Mouse (Mus musculus): ENCODE measurements around the gene Gm3415. TPM values are rescaled to one million over a fixed set of nuclear protein-coding genes. Genes with fewer than 3 reads are reported as not detected.
"Not testable (repeated sequence)": the region's sequence is repeated elsewhere in the genome, so short reads cannot be mapped to it uniquely, and the experiment has no call there.

Gm3415 gene
- total RNA-seq (2022), result not detected

- not testable (repeated sequence) for DNase-seq (ENCODE audit: low spot score)
These were observed at the start of gene Gm3415 for GRCm38 (mm10) chr5:146555836-146556235. Gene Gm3415 (plus strand): TSS chr5:146556136.

- DNase-seq (ENCODE audit: low spot score), result not testable (repeated sequence)
These were observed 42.1 kb upstream of the Gm3415 start, which contains the start of gene Gm3402 for GRCm38 (mm10) chr5:146513823-146514222. Gene Gm3402 (plus strand): TSS chr5:146514123.

- not testable (repeated sequence) for DNase-seq (ENCODE audit: low spot score)
These were observed 30.4 kb upstream of the Gm3415 start, which contains the start of gene Gm3404 for GRCm38 (mm10) chr5:146525501-146525900. Gene Gm3404 (plus strand): TSS chr5:146525801.

GRCm38 (mm10) chr5:146537347-146537746, 18.6 kb upstream of the Gm3415 start, which contains the start of gene Gm3409:
Gene Gm3409 (plus strand): TSS chr5:146537647.
- not testable (repeated sequence) for DNase-seq (ENCODE audit: low spot score)

GRCm38 (mm10) chr5:146564259-146564658, 8.3 kb downstream of the Gm3415 start:
- DNase-seq (ENCODE audit: low spot score), result no peak

- DNase-seq (ENCODE audit: low spot score), result no peak
These were observed 11.1 kb downstream of the Gm3415 start for GRCm38 (mm10) chr5:146567054-146567453.

GRCm38 (mm10) chr5:146570179-146570578, 14.2 kb downstream of the Gm3415 start:
- not testable (repeated sequence) for DNase-seq (ENCODE audit: low spot score)

- peak; percentile 44 for DNase-seq (ENCODE audit: low spot score)
These were observed 16.1 kb downstream of the Gm3415 start for GRCm38 (mm10) chr5:146571830-146572734.

- not testable (repeated sequence) for DNase-seq (ENCODE audit: low spot score)
These were observed 16.8 kb downstream of the Gm3415 start for GRCm38 (mm10) chr5:146572735-146573042.

- DNase-seq (ENCODE audit: low spot score), result no peak
These were observed 20.7 kb downstream of the Gm3415 start for GRCm38 (mm10) chr5:146576668-146577067.

- no peak for DNase-seq (ENCODE audit: low spot score)
These were observed 28.2 kb downstream of the Gm3415 start for GRCm38 (mm10) chr5:146584156-146584477.

GRCm38 (mm10) chr5:146584478-146585306, 28.8 kb downstream of the Gm3415 start, which contains the start of gene Gpr12:
Gene Gpr12 (minus strand): TSS chr5:146585239.
- DNase-seq (ENCODE audit: low spot score), result no peak

- DNase-seq (ENCODE audit: low spot score), result no peak
These were observed 29.3 kb downstream of the Gm3415 start for GRCm38 (mm10) chr5:146585307-146585651.

GRCm38 (mm10) chr5:146586357-146587070, 30.6 kb downstream of the Gm3415 start:
- no peak for DNase-seq (ENCODE audit: low spot score)

- no peak for DNase-seq (ENCODE audit: low spot score)
These were observed 35.1 kb downstream of the Gm3415 start for GRCm38 (mm10) chr5:146590987-146591386.

GRCm38 (mm10) chr5:146591636-146592035, 35.7 kb downstream of the Gm3415 start:
- no peak for DNase-seq (ENCODE audit: low spot score)

- no peak for DNase-seq (ENCODE audit: low spot score)
These were observed 36.6 kb downstream of the Gm3415 start for GRCm38 (mm10) chr5:146592580-146592979.

GRCm38 (mm10) chr5:146596612-146597502, 40.9 kb downstream of the Gm3415 start:
- no peak for DNase-seq (ENCODE audit: low spot score)

- DNase-seq (ENCODE audit: low spot score), result no peak
These were observed 41.6 kb downstream of the Gm3415 start for GRCm38 (mm10) chr5:146597503-146597874.

GRCm38 (mm10) chr5:146598215-146599119, 42.5 kb downstream of the Gm3415 start:
- no peak for DNase-seq (ENCODE audit: low spot score)
